Mouse (Mus musculus): Measurements from ENCODE around the gene Gcm2. TPM values are rescaled to one million over a fixed set of nuclear protein-coding genes. Genes with fewer than 3 reads are reported as not detected.

The Gcm2 gene
- total and polyA plus RNA-seq, 3 experiments: not detected

DNA sequence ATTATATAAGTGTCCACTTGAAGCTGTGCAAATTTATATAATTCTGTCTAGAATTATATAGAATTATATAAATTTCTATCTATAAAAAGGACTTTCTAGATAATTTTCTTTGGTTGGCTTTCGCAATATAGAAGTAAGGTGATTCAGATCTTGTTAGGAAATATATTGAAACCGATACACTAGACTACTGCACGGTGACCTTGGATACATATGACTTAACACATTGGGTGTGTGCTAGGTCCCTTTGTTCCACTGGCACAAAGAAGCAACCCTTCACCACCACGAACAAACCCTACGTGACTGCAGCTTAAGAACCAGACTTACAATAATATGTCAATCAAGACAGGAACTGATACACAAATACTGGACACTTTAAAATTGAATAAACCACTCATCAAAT is 31.0 kb downstream of the Gcm2 start:
- DNase-seq: no peak

GRCm38 (mm10) chr13:41079421-41079780 is 31.4 kb downstream of the Gcm2 start, which contains the start of gene Mak:
TSS of gene Mak (minus strand) at chr13:41079706.
- peak; percentile 78 for DNase-seq

DNA sequence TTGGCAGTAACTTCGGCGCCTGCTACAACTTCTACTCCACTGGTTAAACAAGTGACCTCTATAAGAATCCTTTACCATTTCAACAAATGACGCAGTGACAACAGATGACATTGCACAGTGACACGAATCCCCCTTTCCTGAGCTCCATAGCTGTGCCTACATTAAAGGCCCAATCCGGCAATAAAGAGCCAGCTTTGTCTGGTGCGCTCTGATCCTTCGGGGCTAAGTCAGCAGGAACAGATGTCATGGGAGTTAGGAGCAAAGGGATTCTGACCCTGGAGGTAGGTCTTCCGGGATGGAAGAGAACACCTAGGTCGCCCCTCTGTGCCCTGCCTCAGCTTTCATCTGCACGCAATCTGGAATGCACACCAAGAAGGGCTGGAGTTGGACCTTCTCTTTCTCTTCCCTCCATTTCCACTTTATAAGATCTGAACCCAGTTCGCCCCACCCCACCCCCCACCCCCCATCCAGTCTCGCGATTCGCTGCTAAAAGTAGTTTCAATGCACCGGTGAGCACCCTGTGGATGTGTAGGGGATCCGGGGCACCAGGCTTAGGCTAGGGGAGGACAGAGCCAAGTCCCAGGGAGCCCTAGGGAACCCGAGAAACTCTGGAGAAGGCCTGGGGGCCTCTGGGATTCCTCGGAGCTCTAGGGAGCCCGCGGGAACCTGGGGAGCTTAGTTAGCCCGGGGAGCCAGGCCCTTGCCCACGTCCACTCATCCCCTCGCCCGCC is 32.0 kb downstream of the Gcm2 start:
- DNase-seq: no peak

GRCm38 (mm10) chr13:41077921-41078320 is 32.9 kb downstream of the Gcm2 start:
- DNase-seq: no peak

- no peak for DNase-seq
Measured at GRCm38 (mm10) chr13:41073819-41074218, 37.0 kb downstream of the Gcm2 start.

DNA sequence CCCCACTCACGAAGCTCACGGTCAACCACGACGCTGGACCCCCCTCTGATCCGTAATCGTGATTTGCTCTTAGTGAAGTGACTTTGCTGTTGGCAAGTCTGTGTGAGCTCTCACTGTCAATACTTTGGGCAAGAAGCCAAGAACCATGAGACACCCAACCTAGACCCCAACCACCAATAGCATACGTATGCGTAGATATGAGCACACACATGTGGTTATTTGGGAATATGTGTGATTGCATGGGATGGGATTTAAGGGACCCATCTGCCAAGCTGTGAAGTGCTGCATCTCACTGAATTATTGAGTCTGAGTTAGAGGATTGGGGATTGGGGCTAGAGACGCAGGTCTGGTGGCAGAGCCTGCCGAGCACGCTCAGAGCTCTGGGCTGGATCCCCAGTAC is 39.2 kb downstream of the Gcm2 start:
- DNase-seq: no peak

GRCm38 (mm10) chr13:41067618-41068017 is 43.2 kb downstream of the Gcm2 start:
- no peak for DNase-seq

DNA sequence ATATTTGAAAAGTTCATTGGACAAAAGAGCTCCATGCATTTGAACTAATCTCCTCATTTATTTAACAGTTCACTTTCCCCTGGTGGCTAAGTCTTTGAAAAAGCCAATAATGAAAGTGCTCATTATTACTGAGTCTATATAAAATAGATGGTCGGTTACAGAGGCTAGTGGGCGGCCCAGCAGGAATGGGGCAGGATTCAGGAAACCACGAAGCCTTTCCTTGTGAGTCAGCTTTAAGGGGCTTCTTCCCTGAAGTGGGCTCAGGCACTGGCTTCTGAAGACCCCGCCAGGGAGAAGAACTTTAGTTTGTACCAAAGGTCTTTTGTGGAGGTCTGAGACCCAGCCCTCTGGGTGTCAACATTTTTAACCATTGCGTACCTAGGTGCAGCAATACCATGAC is 58.9 kb downstream of the Gcm2 start:
- no peak for DNase-seq

Other genes starting within 250 kb of the Gcm2 start
- gene Pak1ip1, start 110.0 kb downstream of the Gcm2 start, total RNA-seq (2021): 10 to 100 TPM; 50.1 to 61.7 TPM
- gene Pak1ip1, start 110.0 kb downstream of the Gcm2 start, polyA plus RNA-seq (2012; rRNA removed): 78.6 and 87.0 TPM in 2 replicates
- 100 to 1,000 TPM; 126 to 176 TPM for gene Tmem14c, start 94.7 kb downstream of the Gcm2 start, total RNA-seq (2021)
- gene Tmem14c, start 94.7 kb downstream of the Gcm2 start, polyA plus RNA-seq (2012; rRNA removed): 77.8 and 84.7 TPM in 2 replicates
- gene Mak, start 31.3 kb downstream of the Gcm2 start, total RNA-seq (2021): under 1 TPM; 0.14 TPM
- 0.02 TPM in 1 of 2 replicates, not detected in the other for gene Mak, start 31.3 kb downstream of the Gcm2 start, polyA plus RNA-seq (2012; rRNA removed)
- gene Sycp2l, start 3.3 kb upstream of the Gcm2 start, total RNA-seq (2021): not detected
- not detected in 2 replicates for gene Sycp2l, start 3.3 kb upstream of the Gcm2 start, polyA plus RNA-seq (2012; rRNA removed)
- 1 to 10 TPM in 1 of 2 experiments, under 1 TPM in 1; 0.35 to 1.2 TPM for gene Elovl2, start 109.4 kb upstream of the Gcm2 start, total RNA-seq (2021)
- gene Elovl2, start 109.4 kb upstream of the Gcm2 start, polyA plus RNA-seq (2012; rRNA removed): 0.04 and 0.07 TPM in 2 replicates
- gene Smim13, start 138.8 kb upstream of the Gcm2 start, total RNA-seq (2021): 10 to 100 TPM in 1 of 2 experiments, 1 to 10 TPM in 1; 9.7 to 11.0 TPM
- 6.2 and 8.1 TPM in 2 replicates for gene Smim13, start 138.8 kb upstream of the Gcm2 start, polyA plus RNA-seq (2012; rRNA removed)
- not detected for gene Gm17364, start 162.9 kb upstream of the Gcm2 start, total RNA-seq (2021)
- not detected in 2 replicates for gene Gm17364, start 162.9 kb upstream of the Gcm2 start, polyA plus RNA-seq (2012; rRNA removed)